Mouse (Mus musculus) frontal cortex, adult 2 months (tissue): ENCODE data around the gene Wtip. TPM values are rescaled to one million over a fixed set of nuclear protein-coding genes. Genes with fewer than 3 reads are reported as not detected.
A peak's percentile ranks its signal among the peaks of the same experiment; 100 is the strongest.
"Not testable (repeated sequence)": the region's sequence is repeated elsewhere in the genome, so short reads cannot be mapped to it uniquely, and the experiment has no call there.

Experiments used
- DNase-seq, 2 experiments: peaks; one replicate each; pipeline ENCODE4 v3.0.0; 2022; ENCODE audit warnings: low spot score in 1 of 2; ENCODE audit errors: extremely low spot score in 1 of 2
- polyA plus RNA-seq: library from polyadenylated mRNA; depleted of rRNA; stranded (reverse); fragments of >200 nt; gene quantifications from 2 replicates; pipeline ENCODE4 v1.2.3, GENCODE M21; 2012; rRNA removed

The Wtip gene
- 14.1 and 16.3 TPM in 2 replicates for polyA plus RNA-seq

GRCm38 (mm10) chr7:34133117-34133762 lies at the start of gene Wtip:
Gene Wtip, minus strand, starts transcription at chr7:34133268.
- peak in 1 of 2 experiments; percentile 48 for DNase-seq

- DNase-seq, result not testable (repeated sequence)
Measured at GRCm38 (mm10) chr7:34176241-34176640, 43.2 kb upstream of the Wtip start.

- no peak for DNase-seq
Measured at GRCm38 (mm10) chr7:34172251-34172650, 39.2 kb upstream of the Wtip start.

- DNase-seq, result no peak
Measured at GRCm38 (mm10) chr7:34169454-34169853, 36.4 kb upstream of the Wtip start, which contains the start of gene Uba2. Gene Uba2, minus strand, starts transcription at chr7:34169599.

GRCm38 (mm10) chr7:34168470-34169251 lies 35.6 kb upstream of the Wtip start:
- peak; percentile 72 to 93 for DNase-seq

- DNase-seq, result peak in 1 of 2 experiments; percentile 33
Measured at GRCm38 (mm10) chr7:34167766-34168469, 34.9 kb upstream of the Wtip start.

- DNase-seq, result peak in 1 of 2 experiments; percentile 19
Measured at GRCm38 (mm10) chr7:34166850-34167249, 33.8 kb upstream of the Wtip start.

- DNase-seq, result no peak
Measured at GRCm38 (mm10) chr7:34165999-34166398, 32.9 kb upstream of the Wtip start.

- no peak for DNase-seq
Measured at GRCm38 (mm10) chr7:34164671-34165070, 31.6 kb upstream of the Wtip start.

GRCm38 (mm10) chr7:34159167-34159566 lies 26.1 kb upstream of the Wtip start:
- DNase-seq, result no peak

GRCm38 (mm10) chr7:34157994-34158393 lies 24.9 kb upstream of the Wtip start:
- no peak for DNase-seq

- DNase-seq, result no peak
Measured at GRCm38 (mm10) chr7:34147193-34147592, 14.1 kb upstream of the Wtip start.

GRCm38 (mm10) chr7:34141123-34141522 lies 8.1 kb upstream of the Wtip start:
- DNase-seq, result peak; percentile 14 to 53

GRCm38 (mm10) chr7:34139493-34139892 lies 6.4 kb upstream of the Wtip start:
- no peak for DNase-seq

- DNase-seq, result no peak
Measured at GRCm38 (mm10) chr7:34134336-34134735, 1.3 kb upstream of the Wtip start.

GRCm38 (mm10) chr7:34132355-34133079 lies 551 bp downstream of the Wtip start:
- no peak for DNase-seq

GRCm38 (mm10) chr7:34131959-34132354 lies 1.1 kb downstream of the Wtip start:
- DNase-seq, result no peak

GRCm38 (mm10) chr7:34131118-34131517 lies 1.9 kb downstream of the Wtip start:
- no peak for DNase-seq

- DNase-seq, result no peak
Measured at GRCm38 (mm10) chr7:34126291-34126690, 6.8 kb downstream of the Wtip start.

GRCm38 (mm10) chr7:34125346-34125745 lies 7.7 kb downstream of the Wtip start:
- no peak for DNase-seq
